Mouse (Mus musculus) MEL (cell line): ENCODE measurements around the gene Hs6st1.

Source experiments
- CTCF ChIP-seq, 3 experiments: IDR thresholded peaks in 2 of 3; conservative IDR thresholded peaks in 1 of 3; 2 replicates each; pipeline ENCODE4 v1.5.1; 2011 to 2012; ENCODE audit warnings: low read length in 3 of 3, low read depth in 2 of 3, mild to moderate bottlenecking in 2 of 3, improper control_type of control experiment in 1 of 3, inconsistent platforms in 1 of 3, mixed read lengths in 1 of 3, moderate library complexity in 1 of 3; ENCODE audit not compliant: control insufficient read depth in 1 of 3, insufficient read depth in 1 of 3, poor library complexity in 1 of 3, severe bottlenecking in 1 of 3
- E2F4 ChIP-seq: IDR thresholded peaks from 2 replicates; pipeline ENCODE4 v1.6.1; 2011; ENCODE audit warnings: low read depth, low read length, improper control_type of control experiment, borderline replicate concordance
- ETS1 ChIP-seq: IDR thresholded peaks from 2 replicates; pipeline ENCODE4 v1.6.1; 2012; ENCODE audit warnings: low read depth, mild to moderate bottlenecking, inconsistent platforms, low read length, improper control_type of control experiment, moderate library complexity
- GATA1 ChIP-seq: IDR thresholded peaks from 2 replicates; pipeline ENCODE4 v1.6.1; 2011; ENCODE audit warnings: low read depth, low read length, improper control_type of control experiment
- TAL1 ChIP-seq: IDR thresholded peaks from 2 replicates; pipeline ENCODE4 v1.6.1; 2012; ENCODE audit warnings: mild to moderate bottlenecking, inconsistent platforms, low read length, moderate library complexity, mixed read lengths
- USF2 ChIP-seq, 2 experiments: IDR thresholded peaks; 2 replicates each; pipeline ENCODE4 v1.6.1; 2011 to 2012; ENCODE audit warnings: improper control_type of control experiment in 2 of 2, low read length in 2 of 2, borderline replicate concordance in 1 of 2, inconsistent platforms in 1 of 2, low read depth in 1 of 2, mild to moderate bottlenecking in 1 of 2; ENCODE audit not compliant: insufficient read depth in 1 of 2
- ZC3H11A ChIP-seq: IDR thresholded peaks from 2 replicates; pipeline ENCODE4 v1.6.1; 2012; ENCODE audit warnings: low read depth, mild to moderate bottlenecking, inconsistent platforms, low read length, improper control_type of control experiment

DNA sequence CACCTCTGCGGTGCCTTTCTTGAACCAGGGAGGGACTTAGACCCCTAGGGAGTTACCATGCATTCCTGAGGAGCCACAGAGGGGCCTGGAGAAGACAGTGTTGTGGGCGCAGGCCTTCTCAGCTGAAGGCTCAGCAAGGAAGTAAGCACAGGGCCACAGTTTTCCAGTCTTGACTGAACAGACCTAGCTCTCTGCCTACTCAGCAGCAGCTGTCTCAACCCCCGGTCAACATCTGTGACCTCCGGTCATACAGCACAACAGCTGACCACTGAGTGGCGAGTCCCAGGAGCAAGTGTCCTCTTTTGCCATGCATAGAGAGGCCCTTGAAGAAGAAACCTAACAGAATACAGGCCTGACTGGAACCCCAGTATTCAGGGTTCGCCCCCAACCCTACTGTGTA, 14.0 kb downstream of the Hs6st1 start:
- TF ChIP-seq CTCF (IDR thresholded peaks at IDR 0.05 in 2 of 3, conservative IDR thresholded peaks at IDR 0.05 in 1 of 3; ENCODE audit: control insufficient read depth in 1 of 3, insufficient read depth in 1 of 3, low read depth in 2 of 3, low read length in 3 of 3, poor library complexity in 1 of 3, severe bottlenecking in 1 of 3) (no peak), GATA1 (no peak), ETS1 (no peak), USF2 (IDR thresholded peaks at IDR 0.05; ENCODE audit: borderline replicate concordance in 1 of 2, insufficient read depth in 1 of 2, low read depth in 1 of 2, low read length in 2 of 2) (no peak), E2F4 (no peak), TAL1 (no peak), ZC3H11A (no peak)
